Mouse (Mus musculus) right cerebral cortex, postnatal 10 days (tissue): ENCODE data around the gene 2810004N23Rik.

Experiments
- DNase-seq, 2 experiments: peaks; one replicate each; pipeline ENCODE4 v3.0.0; 2021; ENCODE audit warnings: low spot score in 2 of 2

The 2810004N23Rik gene

GRCm38 (mm10) chr8:124862321-124863162 is at the start of gene 2810004N23Rik, which contains the start of gene Gnpat:
TSS of gene 2810004N23Rik (minus strand) at chr8:124863120.
TSS of gene Gnpat (plus strand) at chr8:124863033.
- peak; percentile 94 to 96 for DNase-seq

GRCm38 (mm10) chr8:124911938-124912872 is 49.3 kb upstream of the 2810004N23Rik start:
- DNase-seq: no peak

GRCm38 (mm10) chr8:124910349-124910748 is 47.4 kb upstream of the 2810004N23Rik start:
- DNase-seq: no peak

- no peak for DNase-seq
Measured at GRCm38 (mm10) chr8:124909936-124910335, 47.0 kb upstream of the 2810004N23Rik start.

- DNase-seq: no peak
Measured at GRCm38 (mm10) chr8:124905482-124905881, 42.6 kb upstream of the 2810004N23Rik start.

GRCm38 (mm10) chr8:124903198-124903597 is 40.3 kb upstream of the 2810004N23Rik start:
- DNase-seq: peak in 1 of 2 experiments; percentile 36

- DNase-seq: no peak
Measured at GRCm38 (mm10) chr8:124898251-124898905, 35.5 kb upstream of the 2810004N23Rik start.

- peak; percentile 97 to 99 for DNase-seq
Measured at GRCm38 (mm10) chr8:124897386-124898250, 34.7 kb upstream of the 2810004N23Rik start, which contains the start of the genes Exoc8 and Sprtn. TSS of gene Exoc8 (minus strand) at chr8:124897705. TSS of gene Sprtn (plus strand) at chr8:124897886.

GRCm38 (mm10) chr8:124896632-124897385 is 33.9 kb upstream of the 2810004N23Rik start:
- DNase-seq: peak; percentile 80 to 86

GRCm38 (mm10) chr8:124896010-124896631 is 33.2 kb upstream of the 2810004N23Rik start:
- peak in 1 of 2 experiments; percentile 32 for DNase-seq

- DNase-seq: no peak
Measured at GRCm38 (mm10) chr8:124892596-124892995, 29.7 kb upstream of the 2810004N23Rik start.

- no peak for DNase-seq
Measured at GRCm38 (mm10) chr8:124888385-124888784, 25.5 kb upstream of the 2810004N23Rik start.

GRCm38 (mm10) chr8:124878946-124879526 is 16.1 kb upstream of the 2810004N23Rik start:
- no peak for DNase-seq

- DNase-seq: no peak
Measured at GRCm38 (mm10) chr8:124878141-124878540, 15.2 kb upstream of the 2810004N23Rik start.

GRCm38 (mm10) chr8:124872690-124873089 is 9.8 kb upstream of the 2810004N23Rik start:
- no peak for DNase-seq

GRCm38 (mm10) chr8:124872081-124872480 is 9.2 kb upstream of the 2810004N23Rik start:
- DNase-seq: no peak

- DNase-seq: no peak
Measured at GRCm38 (mm10) chr8:124871474-124871873, 8.6 kb upstream of the 2810004N23Rik start.

GRCm38 (mm10) chr8:124869708-124870107 is 6.8 kb upstream of the 2810004N23Rik start:
- no peak for DNase-seq

- no peak for DNase-seq
Measured at GRCm38 (mm10) chr8:124867126-124867525, 4.2 kb upstream of the 2810004N23Rik start.
